Mouse (Mus musculus) embryonic fibroblast, embryonic 13.5 days (primary cell): ENCODE measurements at regions not wholly inside any gene's neighbourhood (a gene's known extent, or its start where the extent isn't known, plus 50 kb on each side); places are given as distances from the start of the nearest gene placed in this dataset.

ENCODE experiments used
- CTCF ChIP-seq: IDR thresholded peaks from 2 replicates; pipeline ENCODE4 v1.5.1; 2011; ENCODE audit warnings: mild to moderate bottlenecking, control low read depth, low read length, moderate library complexity, borderline replicate concordance; ENCODE audit not compliant: insufficient read depth
- POLR2A ChIP-seq: IDR thresholded peaks from 2 replicates; pipeline ENCODE4 v1.6.1; 2011; ENCODE audit warnings: low read depth, mild to moderate bottlenecking, control low read depth, low read length, moderate library complexity

- TF ChIP-seq CTCF = no peak
- TF ChIP-seq POLR2A = no peak
Observed at GRCm38 (mm10) chr5:49848174-49848573, 210.6 kb downstream of the Adgra3 start.
